Mouse (Mus musculus): ENCODE results near the gene Atp6v0d1.
A peak's percentile ranks its signal among the peaks of the same experiment; 100 is the strongest.
"Not testable (repeated sequence)": the region's sequence is repeated elsewhere in the genome, so short reads cannot be mapped to it uniquely, and the experiment has no call there.

The Atp6v0d1 gene

DNA sequence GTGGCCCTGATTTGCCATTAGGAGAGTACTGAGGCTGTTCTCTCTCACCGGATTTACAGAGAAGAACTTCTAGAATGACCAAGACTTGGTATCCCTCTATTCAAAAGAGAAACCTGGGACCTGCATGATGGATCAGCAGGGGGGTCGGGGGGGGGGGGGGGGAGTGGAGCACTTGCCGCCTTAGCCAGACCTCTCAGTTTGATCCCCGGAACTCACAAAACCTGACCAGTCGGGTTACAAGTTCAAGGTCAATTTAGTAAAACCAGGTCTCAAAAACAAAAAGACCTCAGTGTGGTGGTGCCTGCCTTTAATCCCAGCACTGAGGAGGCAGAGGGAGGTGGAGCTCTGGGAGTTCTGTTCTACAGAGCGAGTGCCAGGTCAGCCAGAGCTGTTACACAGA lies 8.9 kb upstream of the Atp6v0d1 start:
- DNase-seq (ENCODE audit: low read depth, low spot score): no peak

DNA sequence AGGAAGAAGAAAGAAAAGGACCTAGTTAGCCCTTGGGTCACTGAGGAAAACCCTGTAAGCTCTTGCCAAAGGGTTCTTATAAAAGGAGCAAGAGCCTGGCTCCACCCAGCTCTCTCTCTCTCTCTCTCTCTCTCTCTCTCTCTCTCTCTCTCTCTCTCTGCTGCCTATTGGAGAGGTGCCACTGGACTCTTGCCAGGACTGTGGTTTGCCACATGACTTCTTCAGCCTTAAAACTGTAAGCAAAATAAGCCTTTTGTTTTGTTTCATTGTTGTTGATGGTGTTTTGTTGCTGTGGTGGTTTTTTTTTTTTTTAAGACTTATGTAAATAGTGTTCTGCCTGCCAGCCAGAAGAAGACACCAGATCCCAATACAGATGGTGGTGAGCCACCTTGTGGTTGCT lies 7.6 kb upstream of the Atp6v0d1 start:
- no peak for DNase-seq (ENCODE audit: low read depth, low spot score)

DNA sequence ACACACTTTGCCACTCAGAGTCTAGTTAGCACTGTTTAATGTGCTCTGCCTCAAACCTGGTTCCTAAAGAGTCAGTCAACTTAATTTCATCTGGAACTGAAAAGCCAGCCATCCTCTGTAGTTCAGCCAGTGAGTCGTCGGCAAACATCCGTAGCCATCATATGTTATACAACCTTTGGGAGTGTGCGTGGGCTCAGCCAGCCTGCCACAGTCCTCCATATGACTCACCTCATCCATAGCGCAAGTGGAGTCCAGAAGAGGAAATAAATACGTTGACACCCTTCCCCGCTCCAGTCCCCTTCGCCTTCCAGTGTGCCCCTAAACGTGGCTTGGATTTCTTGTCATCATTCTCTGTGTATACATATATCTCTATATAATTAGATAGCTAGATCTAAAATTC lies 6.0 kb upstream of the Atp6v0d1 start:
- DNase-seq (ENCODE audit: low read depth, low spot score): peak; percentile 60

DNA sequence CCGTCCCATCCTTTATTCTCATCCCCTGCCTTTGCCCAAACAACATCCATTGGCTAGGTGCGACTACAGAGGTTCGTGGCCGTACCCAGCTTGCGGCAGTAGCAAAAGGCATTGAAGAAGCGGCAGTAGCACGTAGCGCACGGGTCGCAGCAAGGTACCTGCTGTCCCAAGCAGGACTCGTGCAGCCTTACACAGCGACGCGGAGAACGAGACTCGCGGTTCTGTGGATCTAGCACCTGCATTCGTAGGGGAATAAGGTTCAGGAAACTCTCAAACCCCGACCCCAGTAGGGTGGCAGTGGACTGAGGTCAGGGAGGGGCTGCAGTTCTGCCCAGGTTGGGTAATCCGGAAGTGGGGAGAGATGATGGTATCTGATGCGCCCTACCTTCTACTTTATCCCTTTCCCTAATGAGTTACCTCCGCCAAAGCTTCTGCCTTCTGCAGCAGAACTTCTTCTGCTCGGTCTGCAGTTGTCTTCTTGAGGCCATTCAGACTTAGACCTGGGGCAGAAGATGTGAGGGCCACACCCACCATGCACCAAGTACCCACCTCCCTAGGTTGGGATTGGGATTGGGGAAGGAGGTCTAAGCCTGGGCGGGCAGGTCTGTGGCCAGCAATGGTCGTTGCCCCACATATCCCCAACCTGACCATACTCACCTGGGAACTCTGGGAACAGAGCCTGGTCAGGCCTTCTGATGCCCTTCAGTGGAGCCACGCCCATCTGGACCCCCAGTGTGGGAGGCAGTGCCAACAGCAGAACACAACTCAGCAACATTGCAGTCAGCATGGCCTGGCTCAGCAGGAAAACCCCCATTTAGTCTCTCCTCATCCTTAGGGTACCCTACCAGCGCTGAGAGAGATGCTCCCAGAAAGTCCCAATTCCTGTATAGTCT lies 1.1 kb upstream of the Atp6v0d1 start:
- no peak for DNase-seq (ENCODE audit: low read depth, low spot score)

DNA sequence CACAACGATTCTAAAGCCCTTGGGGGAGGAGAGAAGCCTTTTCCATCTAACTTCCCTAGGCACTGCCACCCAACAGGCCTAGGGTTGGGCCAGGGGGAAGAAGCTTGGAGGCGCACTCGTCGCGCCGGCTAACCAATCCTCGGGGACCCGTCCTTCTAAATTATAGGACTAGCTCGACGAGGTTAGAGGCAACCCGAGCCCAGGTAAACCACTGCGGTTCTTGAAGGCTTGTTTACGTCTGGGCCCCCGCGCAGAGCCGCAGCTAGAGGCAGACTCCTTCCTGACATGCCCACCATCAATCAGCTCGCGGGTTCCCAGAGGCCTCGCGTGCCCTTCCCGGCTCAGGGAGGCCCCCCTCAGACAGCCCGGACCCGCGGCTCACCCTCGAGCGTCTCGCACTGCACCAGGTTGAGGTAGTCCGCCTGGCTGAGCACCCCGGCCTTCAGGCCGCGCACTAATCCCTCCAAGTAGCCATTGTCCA lies 406 bp downstream of the Atp6v0d1 start:
- DNase-seq (ENCODE audit: low read depth, low spot score): peak; percentile 19

DNA sequence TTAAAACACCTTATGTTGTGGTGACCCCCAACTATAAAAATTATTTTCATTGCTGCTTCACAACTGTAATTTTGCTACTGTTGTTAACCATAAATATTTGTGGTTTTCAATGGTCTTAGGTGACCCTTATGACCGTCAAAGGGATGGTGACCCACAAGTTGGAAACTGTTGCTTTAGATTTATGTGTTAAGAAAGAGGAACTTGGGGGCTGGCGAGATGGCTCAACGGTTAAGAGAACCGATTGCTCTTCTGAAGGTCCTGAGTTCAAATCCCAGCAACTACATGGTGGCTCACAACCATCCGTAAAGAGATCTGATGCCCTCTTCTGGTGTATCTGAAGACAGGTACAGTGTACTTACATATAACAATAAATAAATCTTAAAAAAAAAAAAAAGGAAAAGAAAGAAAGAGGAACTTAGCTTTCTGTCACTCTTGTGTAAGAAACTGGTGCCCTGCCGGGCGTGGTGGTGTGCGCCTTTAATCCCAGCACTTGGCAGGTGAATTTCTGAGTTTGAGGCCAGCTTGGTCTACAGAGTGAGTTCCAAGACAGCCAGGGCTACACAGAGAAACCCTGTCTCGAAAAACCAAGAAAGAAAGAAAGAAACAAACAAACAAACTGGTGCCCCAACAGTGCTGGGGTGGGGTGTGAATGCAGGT lies 1.1 kb downstream of the Atp6v0d1 start:
- not testable (repeated sequence) for DNase-seq (ENCODE audit: low read depth, low spot score)

DNA sequence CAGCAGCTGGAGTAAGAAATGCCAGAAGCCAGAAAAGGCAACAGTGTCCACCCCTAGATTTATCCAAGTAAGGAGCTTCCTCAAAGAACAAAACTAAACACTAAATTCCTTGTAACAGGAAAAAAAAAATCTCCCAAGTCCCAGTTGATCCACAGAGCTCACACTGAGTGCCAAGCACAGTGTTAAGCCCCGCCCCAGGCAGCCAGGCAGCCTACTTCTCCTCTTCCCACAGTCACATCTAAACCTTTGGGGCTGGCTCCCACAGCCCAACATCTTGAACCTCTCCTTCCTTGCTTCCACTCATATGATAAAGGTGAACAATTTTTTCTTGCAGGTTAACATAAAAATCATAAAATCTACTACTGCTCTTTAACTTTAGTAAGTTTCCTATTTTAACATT lies 2.0 kb downstream of the Atp6v0d1 start:
- no peak for DNase-seq (ENCODE audit: low read depth, low spot score)

DNA sequence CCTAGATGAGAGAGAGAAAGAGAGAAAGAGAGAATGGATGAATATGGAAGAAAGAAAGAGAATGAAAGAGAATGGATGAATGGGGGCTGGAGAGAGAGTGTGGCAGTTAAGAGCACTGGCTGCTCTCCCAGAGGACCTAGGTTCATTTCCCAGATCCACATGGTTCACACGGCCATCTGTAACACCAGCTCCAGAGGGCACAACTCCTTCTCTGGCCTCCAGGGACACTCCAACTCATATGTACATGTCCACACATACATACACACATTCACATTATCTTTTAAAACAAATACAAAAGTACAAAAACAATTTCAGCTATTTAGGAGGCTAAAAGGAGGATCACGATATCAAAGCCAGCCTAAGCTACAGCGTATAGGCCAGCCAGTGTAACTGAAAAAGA lies 3.0 kb downstream of the Atp6v0d1 start:
- no peak for DNase-seq (ENCODE audit: low read depth, low spot score)

DNA sequence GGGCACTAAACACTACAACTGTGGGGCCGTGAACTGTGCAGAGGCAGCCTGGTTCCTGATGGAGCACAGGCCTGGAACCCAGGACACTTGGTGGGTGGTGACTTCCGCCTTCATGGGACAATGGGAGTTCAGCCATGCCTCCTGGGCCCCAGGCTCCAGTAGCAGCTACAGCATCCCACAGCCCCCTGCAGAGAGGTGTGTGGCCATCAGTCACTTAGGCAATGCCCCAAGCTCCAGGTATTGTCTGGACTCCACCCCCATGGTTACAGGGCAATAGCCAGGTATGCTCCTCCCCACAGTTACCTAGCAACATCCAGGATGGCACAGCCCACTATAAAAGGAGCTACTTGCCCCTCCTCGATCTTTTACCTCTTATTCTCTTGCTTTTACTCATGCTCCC lies 10.6 kb downstream of the Atp6v0d1 start:
- DNase-seq (ENCODE audit: low read depth, low spot score): no peak

DNA sequence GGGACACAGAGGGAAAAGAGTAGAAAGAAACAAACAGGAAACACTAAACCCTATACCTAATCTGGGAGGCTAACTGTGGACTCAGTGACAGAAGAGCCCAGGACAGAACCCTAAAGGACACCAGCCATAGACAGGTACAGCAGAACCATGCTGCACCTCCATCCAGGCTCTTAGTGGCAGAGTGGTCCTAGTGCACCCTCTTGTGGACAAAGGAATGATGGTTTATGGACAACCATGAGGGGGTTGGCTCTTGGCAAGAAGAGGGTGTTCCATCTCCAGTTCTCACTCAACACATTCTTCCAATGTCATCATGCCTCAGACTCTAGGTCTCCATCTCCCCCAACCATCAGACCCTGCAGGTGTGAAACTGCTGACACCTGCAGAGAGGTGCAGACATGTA lies 11.8 kb downstream of the Atp6v0d1 start:
- peak; percentile 48 for DNase-seq (ENCODE audit: low read depth, low spot score)

DNA sequence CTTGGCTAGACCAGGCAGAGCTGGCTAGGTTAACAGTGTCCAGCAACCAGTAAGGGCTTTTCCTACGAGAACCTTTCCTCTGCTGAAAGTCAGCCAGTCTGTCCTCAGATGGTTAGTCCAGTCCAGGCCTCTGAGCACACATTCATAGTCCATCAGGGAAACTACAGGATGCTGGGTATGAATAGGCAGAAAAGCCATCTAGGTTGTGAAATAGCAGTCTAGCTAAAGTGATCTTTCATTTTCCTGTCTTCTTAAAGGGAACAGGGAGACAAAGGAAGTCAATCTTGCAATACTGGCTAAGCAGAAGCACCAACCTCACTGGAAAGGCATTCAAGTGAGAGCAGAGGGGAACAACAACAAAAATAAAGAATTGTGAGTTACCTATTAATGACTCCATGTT lies 13.0 kb downstream of the Atp6v0d1 start:
- DNase-seq (ENCODE audit: low read depth, low spot score): no peak

DNA sequence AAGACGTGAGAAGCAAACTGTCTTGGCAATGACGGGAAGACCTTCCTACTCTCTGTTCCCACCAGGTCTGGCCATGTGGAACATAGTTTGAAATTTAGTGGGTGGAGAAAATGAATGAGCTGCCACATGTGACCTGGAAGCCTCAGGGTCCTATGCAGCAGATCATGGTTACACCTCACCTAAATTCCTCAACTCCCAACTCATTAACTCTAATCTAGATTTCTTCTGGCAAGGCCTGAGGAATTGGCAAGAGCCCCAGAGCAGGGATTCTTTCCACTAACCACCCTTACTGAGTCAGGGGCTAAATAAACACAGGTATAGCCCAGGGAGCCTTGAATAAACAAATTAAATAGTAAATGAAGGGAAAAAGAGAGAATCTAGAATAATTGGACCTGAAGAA lies 13.8 kb downstream of the Atp6v0d1 start:
- no peak for DNase-seq (ENCODE audit: low read depth, low spot score)

DNA sequence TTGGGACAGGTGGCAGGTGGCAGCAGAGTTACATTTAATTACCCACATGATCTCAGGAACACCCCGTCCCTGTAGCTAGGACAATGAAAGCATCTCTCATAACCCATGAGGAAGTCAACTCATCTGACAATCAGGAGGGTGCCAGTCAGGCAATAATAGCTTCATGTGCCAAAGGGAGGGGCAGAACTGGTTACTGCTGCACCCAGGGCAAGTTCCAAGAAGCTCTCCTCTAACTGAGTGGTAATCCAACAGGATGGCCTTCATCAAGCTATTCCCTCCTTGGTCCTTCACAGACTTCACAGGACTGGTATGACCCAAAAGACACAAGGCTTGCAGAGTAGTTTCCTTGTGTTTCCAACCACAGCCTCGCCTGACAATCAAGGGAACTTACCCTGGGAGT lies 15.8 kb downstream of the Atp6v0d1 start:
- no peak for DNase-seq (ENCODE audit: low read depth, low spot score)

DNA sequence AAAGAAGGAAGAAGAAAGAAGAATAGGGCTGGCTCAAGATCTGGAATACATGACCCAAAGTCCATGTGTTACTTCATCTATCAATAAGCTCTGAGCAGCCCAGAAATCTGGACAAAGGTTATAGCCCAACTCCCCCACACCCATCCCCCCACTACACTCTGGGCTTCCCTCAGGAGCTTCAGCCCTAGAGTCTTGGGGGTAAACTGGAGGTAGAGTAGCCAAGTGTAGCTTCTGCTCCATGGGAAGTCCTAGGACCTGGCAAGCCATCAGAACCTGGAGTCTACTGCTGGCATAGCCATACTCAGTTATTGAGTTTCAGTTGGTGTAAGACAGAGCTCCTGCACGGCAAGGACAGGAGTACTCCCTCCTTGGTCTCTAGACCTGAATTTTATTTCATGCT lies 16.3 kb downstream of the Atp6v0d1 start:
- no peak for DNase-seq (ENCODE audit: low read depth, low spot score)

DNA sequence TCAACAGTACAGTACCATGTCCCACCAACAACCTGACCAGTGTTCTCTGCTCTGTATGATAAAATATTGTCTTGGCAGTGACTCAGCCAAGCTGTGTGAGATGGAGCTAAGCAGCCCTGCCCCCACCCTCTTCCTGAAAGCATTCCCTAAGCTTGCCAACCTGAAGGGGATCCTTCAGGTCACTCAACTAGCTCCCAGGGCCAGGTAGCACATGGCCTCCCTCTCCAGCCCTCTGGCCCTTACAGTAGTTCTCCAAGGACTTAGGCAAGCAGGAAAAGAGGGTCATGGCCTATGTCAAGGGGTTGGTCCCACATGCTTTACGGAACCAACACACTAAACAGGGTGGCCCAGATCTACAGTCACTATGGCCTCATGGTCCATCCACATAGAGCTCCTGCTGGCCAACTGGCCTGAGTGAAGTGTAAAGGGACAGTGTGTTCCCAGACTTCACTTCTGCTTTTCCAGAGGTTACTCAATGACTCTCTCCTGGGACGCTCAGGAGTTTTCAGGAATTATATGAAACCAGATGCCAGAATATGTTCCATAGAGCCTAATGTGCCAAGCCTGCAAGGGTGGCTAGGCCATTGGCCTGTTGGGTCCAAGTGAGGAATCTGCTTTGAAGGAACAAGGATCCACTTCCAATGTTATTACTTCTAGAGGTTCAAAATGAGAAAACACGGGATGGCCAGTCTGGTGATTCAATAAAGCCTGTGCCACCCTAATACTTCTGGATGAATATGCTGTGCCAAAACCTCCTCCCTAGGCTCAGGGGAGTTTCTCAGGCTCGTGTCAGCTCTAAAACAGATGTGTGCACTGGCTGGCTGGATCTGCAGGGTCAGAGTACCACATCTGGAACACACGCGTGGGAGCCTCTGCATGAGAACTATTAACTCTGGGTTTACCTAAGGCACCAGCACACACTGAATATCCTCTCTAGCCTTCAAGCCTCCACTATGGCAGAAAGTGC lies 19.2 kb downstream of the Atp6v0d1 start:
- DNase-seq (ENCODE audit: low read depth, low spot score): no peak

DNA sequence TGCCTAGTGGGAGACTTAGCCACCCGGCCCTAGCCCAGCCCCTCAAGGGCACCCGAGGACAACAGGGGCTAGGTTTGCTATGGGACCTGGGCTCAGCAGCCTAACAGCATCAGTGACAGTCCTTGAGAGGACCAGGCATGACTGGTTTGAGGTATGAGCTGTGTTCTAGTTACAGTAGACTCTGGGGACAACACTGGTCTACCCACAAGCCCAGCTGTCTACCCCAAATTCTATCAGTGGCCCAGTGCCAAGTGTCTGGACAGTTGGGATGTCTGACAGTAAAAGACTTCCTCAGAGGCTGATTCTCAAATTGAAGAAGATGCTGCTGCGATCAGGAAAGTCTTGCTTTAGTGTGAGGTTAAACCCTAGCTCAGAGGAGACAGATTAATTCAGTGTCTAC lies 20.6 kb downstream of the Atp6v0d1 start:
- peak; percentile 24 for DNase-seq (ENCODE audit: low read depth, low spot score)

DNA sequence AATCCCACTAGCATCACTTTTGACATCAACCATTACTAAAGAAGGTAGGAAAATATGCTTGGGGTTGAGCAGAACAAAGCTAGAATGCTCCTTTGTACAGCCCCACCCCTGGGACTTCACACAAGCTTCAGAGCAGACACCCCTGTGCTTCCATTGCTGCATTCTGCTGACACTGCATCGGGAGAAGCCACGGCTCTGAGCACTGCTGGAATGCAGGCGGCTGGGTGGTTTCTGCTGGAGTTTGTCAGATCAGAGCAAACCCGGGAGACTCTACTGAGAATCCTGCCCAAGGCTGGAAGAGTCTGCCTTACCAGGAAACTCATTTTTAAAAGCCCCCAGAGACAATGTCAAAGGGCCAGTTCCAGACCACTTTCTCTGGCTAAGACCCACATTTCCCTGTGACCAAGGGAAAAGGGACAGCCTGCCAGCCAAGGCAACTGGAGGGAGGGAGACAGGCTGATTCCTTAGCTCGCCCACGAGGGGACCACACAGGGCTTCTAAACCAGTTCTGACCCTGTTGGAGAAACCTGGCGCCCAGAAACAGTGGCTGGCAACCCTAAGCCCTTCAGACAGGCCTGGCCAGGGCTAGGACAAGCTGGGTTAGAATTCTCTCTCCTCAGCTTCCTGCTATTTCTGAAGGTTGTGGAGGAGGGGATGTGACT lies 21.2 kb downstream of the Atp6v0d1 start:
- DNase-seq (ENCODE audit: low read depth, low spot score): no peak

DNA sequence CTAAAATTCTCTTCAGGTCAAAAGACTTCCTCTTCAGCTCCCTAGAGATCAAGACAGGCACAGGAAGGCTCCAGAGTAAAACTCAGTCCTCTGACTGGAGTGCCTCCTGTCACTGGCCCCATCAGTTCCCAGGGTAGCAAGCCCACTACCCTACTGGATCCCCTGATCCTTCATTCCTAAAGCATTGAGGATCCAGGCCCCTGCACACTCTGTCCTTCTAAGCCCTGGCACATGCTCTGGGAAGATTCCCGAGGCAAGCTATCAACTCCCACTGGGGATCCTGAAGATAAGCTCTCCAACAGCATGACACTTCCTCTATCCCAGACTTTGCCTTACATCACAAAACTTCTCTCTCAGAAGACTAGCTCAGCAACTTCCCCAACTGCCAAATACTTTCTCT lies 22.1 kb downstream of the Atp6v0d1 start:
- DNase-seq (ENCODE audit: low read depth, low spot score): no peak

DNA sequence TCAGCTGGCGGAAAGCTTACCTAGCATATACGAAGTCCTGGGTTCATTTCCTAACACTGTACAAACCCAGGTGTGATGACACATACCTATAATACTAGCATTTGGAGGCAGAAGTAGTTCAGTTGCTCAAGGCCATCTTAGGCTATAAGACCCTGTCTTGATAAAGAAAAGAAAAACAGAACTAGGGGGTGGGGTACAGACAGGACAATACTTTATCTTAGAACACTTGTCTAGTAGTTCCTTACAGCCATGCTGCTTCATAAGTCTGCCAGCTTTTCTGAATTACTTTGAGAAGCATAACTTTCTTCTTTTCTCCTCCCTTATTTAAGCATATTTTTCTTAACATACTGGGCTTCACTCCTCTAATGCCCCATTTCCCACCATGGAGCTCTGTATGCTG lies 23.0 kb downstream of the Atp6v0d1 start:
- DNase-seq (ENCODE audit: low read depth, low spot score): no peak

DNA sequence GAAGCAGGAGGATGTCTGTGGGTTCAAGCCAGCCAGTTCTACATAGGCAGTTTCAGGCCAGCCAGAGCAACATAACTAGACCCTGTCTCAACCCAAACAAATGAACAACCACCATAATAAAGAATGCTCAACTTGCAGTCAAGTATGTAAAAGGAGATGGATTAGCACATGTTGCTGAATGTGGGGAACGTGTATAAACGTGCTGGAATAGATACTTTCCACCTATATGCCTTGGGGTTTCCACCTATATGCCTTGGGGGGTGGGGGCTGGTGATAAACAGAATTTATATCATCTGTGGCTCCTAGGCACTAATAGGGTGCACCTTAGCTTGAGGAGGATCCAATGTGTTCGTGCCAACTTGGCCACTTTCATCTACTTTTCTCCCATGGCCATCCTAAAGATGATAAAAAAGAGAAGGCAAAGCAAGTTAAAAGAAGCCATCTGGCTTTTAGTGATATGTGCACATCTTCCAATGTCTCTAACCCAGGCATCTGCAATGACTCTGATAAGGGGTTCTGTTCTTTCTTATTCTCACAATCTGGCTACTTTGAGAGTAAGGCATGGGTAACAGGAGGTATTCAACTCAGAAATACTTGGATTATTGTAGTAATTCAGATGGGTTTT lies 23.7 kb downstream of the Atp6v0d1 start:
- DNase-seq (ENCODE audit: low read depth, low spot score): no peak

DNA sequence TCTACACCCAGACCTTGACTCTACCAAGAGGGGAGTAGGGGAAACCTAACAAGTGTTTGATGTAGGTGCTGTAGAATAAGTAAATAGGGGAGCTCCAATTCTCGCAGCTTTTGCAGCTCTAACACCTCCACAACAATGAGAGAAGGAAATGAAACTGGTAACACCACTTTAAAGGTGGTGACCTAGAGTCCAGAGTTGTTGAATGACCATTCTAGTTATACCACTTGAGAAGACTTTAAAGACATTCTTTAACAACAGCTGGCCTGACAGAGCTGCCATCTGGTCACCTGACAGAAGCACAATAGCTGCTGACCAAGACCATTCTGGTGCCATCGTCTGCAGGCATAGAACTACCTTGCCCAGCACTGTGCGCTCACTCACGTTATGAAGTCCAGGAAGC lies 26.9 kb downstream of the Atp6v0d1 start:
- DNase-seq (ENCODE audit: low read depth, low spot score): no peak
